Mouse (Mus musculus): Measurements from ENCODE around the gene Mindy4. TPM values are rescaled to one million over a fixed set of nuclear protein-coding genes. Genes with fewer than 3 reads are reported as not detected.

Gene Mindy4
- total and polyA plus RNA-seq, 3 experiments: 2.9 to 5.9 (median 5.6) TPM

Small RNA genes within 50 kb of the gene (microRNA-seq; reads per million reads assigned to microRNA genes)
- 0 reads per million in 2 experiments for gene Gm25458

Other genes with a start within 250 kb of the Mindy4 start
- 10 to 100 TPM in 1 of 2 experiments, 1 to 10 TPM in 1; 9.2 to 13.1 TPM for gene Nod1, start 230.8 kb upstream of the Mindy4 start, total RNA-seq (2021)
- 24.8 and 28.8 TPM in 2 replicates for gene Nod1, start 230.8 kb upstream of the Mindy4 start, polyA plus RNA-seq (2012; rRNA removed)
- 1 to 10 TPM; 6.2 to 6.4 TPM for gene Ggct, start 210.4 kb upstream of the Mindy4 start, total RNA-seq (2021)
- 0.68 and 0.97 TPM in 2 replicates for gene Ggct, start 210.4 kb upstream of the Mindy4 start, polyA plus RNA-seq (2012; rRNA removed)
- gene Gars, start 165.4 kb upstream of the Mindy4 start, total RNA-seq (2021): 10 to 100 TPM; 78.6 to 92.2 TPM
- 32.1 and 48.1 TPM in 2 replicates for gene Gars, start 165.4 kb upstream of the Mindy4 start, polyA plus RNA-seq (2012; rRNA removed)
- gene Crhr2, start 70.4 kb upstream of the Mindy4 start, total RNA-seq (2021): not detected
- 0.22 and 0.23 TPM in 2 replicates for gene Crhr2, start 70.4 kb upstream of the Mindy4 start, polyA plus RNA-seq (2012; rRNA removed)
- gene Inmt, start 28.3 kb upstream of the Mindy4 start, total RNA-seq (2021): 10 to 100 TPM in 1 of 2 experiments, 1 to 10 TPM in 1; 8.9 to 28.9 TPM
- gene Inmt, start 28.3 kb upstream of the Mindy4 start, polyA plus RNA-seq (2012; rRNA removed): 3.3 and 3.8 TPM in 2 replicates
- gene Aqp1, start 133.0 kb downstream of the Mindy4 start, total RNA-seq (2021): 10 to 100 TPM; 35.1 to 85.4 TPM
- 135 and 204 TPM in 2 replicates for gene Aqp1, start 133.0 kb downstream of the Mindy4 start, polyA plus RNA-seq (2012; rRNA removed)
- gene Ghrhr, start 172.9 kb downstream of the Mindy4 start, total RNA-seq (2021): not detected
- not detected in 2 replicates for gene Ghrhr, start 172.9 kb downstream of the Mindy4 start, polyA plus RNA-seq (2012; rRNA removed)
- 10 to 100 TPM; 24.4 to 40.6 TPM for gene Adcyap1r1, start 248.6 kb downstream of the Mindy4 start, total RNA-seq (2021)
- 25.6 and 25.9 TPM in 2 replicates for gene Adcyap1r1, start 248.6 kb downstream of the Mindy4 start, polyA plus RNA-seq (2012; rRNA removed)